Mouse (Mus musculus): ENCODE measurements at regions not wholly inside any gene's neighbourhood (a gene's known extent, or its start where the extent isn't known, plus 50 kb on each side); places are given as distances from the start of the nearest gene placed in this dataset.

DNA sequence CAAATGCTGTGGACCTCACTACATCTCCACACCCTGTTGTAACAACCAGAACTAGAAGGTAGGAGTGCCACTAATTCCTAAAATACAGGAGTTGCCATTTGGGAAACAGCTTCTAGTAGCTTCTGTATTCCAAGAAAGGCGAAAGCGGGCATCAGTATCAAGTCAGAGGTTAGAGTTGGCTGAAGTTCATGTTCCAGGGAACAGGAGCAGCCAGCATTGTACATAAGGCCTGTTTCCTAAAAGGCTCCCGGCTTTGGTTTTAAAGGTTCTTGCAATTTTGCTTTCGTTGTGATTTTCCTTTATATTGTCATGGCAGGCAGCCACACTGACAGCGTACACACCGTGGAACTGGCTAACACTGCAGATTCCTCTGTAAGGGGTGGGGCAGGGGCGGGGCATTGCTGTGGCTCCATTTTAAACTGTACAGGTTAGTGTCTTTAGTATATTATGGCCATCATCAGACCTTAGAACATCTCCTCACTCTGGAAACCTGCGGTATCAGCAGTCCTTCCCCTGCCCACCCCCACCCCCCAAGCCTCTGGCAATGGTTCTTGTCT lies 67.8 kb upstream of the Dapk1 start:
- 69% methylated on average over 8 of the region's 8 CpGs for WGBS
- ATAC-seq (no peak), DNase-seq (ENCODE audit: low spot score) (no peak)
- Histone ChIP-seq H3K4me1 (ENCODE audit: insufficient read depth, low read length) (no peaks in the 10 kb centered on the region), H3K4me3 (ENCODE audit: low read length) (no peak overlapping the region), H3K9ac (replicated peaks; ENCODE audit: low read length) (no peak overlapping the region), H3K9me3 (ENCODE audit: low read length) (no peaks in the 10 kb centered on the region), H3K27ac (no peak overlapping the region), H3K4me2 (ENCODE audit: low read depth, low read length) (no peak overlapping the region), H3K36me3 (ENCODE audit: insufficient read depth, low read length) (no peaks in the 10 kb centered on the region), H3K27me3 (ENCODE audit: insufficient read depth, low read length) (no peaks in the 10 kb centered on the region)
- TF ChIP-seq CTCF (IDR thresholded peaks at IDR 0.05; ENCODE audit: low read depth): no peak

DNA sequence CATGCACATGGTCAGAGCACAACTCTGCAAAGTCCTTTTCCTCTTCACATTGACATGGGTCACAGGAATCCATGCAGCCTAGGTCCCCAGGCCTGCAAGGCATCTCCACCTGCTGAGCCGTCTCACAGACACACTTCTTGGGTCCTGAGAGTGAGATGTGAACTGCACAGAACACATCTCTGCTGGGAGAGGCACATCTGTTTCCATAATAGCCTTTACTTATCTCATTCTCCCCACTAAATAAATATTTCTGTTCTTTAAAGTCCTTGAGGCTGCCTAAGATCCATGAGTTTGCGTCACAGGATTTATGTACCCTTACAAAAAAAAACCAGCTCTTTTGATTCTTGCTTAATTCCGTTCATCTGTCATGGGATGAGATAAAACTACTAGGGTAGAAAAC lies 67.2 kb upstream of the Dapk1 start:
- Histone ChIP-seq H3K36me3 (ENCODE audit: insufficient read depth, low read length) (no peaks in the 10 kb centered on the region), H3K9ac (replicated peaks; ENCODE audit: low read length) (no peak overlapping the region), H3K4me2 (ENCODE audit: low read depth, low read length) (no peak overlapping the region), H3K4me1 (ENCODE audit: insufficient read depth, low read length) (no peaks in the 10 kb centered on the region), H3K9me3 (ENCODE audit: low read length) (no peaks in the 10 kb centered on the region), H3K27me3 (ENCODE audit: insufficient read depth, low read length) (no peaks in the 10 kb centered on the region), H3K27ac (no peak overlapping the region), H3K4me3 (ENCODE audit: low read length) (no peak overlapping the region)
- no peak for DNase-seq (ENCODE audit: low spot score)
- WGBS: 61% methylated on average over 3 of the region's 3 CpGs
- no peak for ATAC-seq
- TF ChIP-seq CTCF (IDR thresholded peaks at IDR 0.05; ENCODE audit: low read depth): no peak

GRCm38 (mm10) chr13:60535045-60535444 lies 66.7 kb upstream of the Dapk1 start:
- H3K27me3 ChIP-seq (ENCODE audit: insufficient read depth, low read length): no peaks in the 10 kb centered on the region
- WGBS: 66% methylated on average over 7 of the region's 7 CpGs
- H3K4me2 ChIP-seq (ENCODE audit: low read depth, low read length): no peak overlapping the region
- H3K27ac ChIP-seq: no peak overlapping the region
- no peak overlapping the region for H3K9ac ChIP-seq (replicated peaks; ENCODE audit: low read length)
- no peaks in the 10 kb centered on the region for H3K9me3 ChIP-seq (ENCODE audit: low read length)
- no peaks in the 10 kb centered on the region for H3K36me3 ChIP-seq (ENCODE audit: insufficient read depth, low read length)
- ATAC-seq (no peak), DNase-seq (ENCODE audit: low spot score) (no peak)
- no peaks in the 10 kb centered on the region for H3K4me1 ChIP-seq (ENCODE audit: insufficient read depth, low read length)
- TF ChIP-seq CTCF (IDR thresholded peaks at IDR 0.05; ENCODE audit: low read depth): no peak
- H3K4me3 ChIP-seq (ENCODE audit: low read length): no peak overlapping the region

DNA sequence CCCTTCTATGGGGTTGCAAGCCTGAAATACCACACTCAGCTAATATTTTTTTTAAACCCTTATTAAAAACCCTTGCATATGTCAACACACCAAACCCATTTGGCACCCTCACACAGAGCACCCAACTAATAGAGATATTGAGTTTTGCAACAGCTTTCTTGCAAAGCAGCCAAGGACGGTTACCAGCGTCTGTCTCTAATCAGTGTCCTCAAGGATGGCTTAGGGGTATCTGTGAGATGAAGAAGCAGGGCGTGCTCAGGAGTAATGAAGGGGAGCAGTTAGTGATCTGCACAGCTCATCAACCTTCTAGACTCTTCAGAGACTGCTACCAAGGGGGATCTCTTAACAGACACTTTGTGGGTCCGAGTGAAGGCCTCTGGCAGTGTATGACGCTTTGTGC lies 65.0 kb upstream of the Dapk1 start:
- Histone ChIP-seq H3K36me3 (ENCODE audit: insufficient read depth, low read length) (no peaks in the 10 kb centered on the region), H3K4me1 (ENCODE audit: insufficient read depth, low read length) (no peaks in the 10 kb centered on the region), H3K27me3 (ENCODE audit: insufficient read depth, low read length) (no peaks in the 10 kb centered on the region), H3K27ac (no peak overlapping the region), H3K9ac (replicated peaks; ENCODE audit: low read length) (no peak overlapping the region), H3K9me3 (ENCODE audit: low read length) (no peaks in the 10 kb centered on the region), H3K4me2 (ENCODE audit: low read depth, low read length) (no peak overlapping the region), H3K4me3 (ENCODE audit: low read length) (no peak overlapping the region)
- no peak for ATAC-seq
- 85% methylated on average over 5 of the region's 5 CpGs for WGBS
- no peak for TF ChIP-seq CTCF (IDR thresholded peaks at IDR 0.05; ENCODE audit: low read depth)
- DNase-seq (ENCODE audit: low spot score): no peak

DNA sequence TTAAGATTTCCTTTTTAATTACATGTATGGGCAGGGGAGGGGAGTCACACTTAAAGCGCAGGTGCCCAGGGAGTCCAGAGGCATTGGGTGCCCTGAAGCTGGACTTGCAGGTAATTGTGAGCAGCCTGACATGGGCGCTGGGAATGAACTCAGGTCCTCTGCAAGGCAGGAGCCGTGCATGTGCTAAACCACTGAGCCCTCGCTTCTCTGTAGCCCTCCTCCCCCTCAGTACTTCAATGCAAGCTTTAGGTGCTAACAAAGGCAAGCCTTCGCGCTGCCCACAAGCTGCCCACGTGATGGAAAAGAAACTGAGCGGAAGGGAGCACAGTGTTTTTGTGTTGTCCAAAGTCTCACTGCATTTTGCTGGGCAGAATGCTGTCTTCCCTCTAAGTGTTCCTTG lies 63.6 kb upstream of the Dapk1 start:
- H3K27me3 ChIP-seq (ENCODE audit: insufficient read depth, low read length): no peaks in the 10 kb centered on the region
- H3K36me3 ChIP-seq (ENCODE audit: insufficient read depth, low read length): no peaks in the 10 kb centered on the region
- H3K9ac ChIP-seq (replicated peaks; ENCODE audit: low read length): no peak overlapping the region
- DNase-seq (ENCODE audit: low spot score) (no peak), ATAC-seq (no peak)
- no peak for TF ChIP-seq CTCF (IDR thresholded peaks at IDR 0.05; ENCODE audit: low read depth)
- no peak overlapping the region for H3K27ac ChIP-seq
- no peak overlapping the region for H3K4me2 ChIP-seq (ENCODE audit: low read depth, low read length)
- H3K4me3 ChIP-seq (ENCODE audit: low read length): no peak overlapping the region
- WGBS: 39% methylated on average over 8 of the region's 8 CpGs
- H3K9me3 ChIP-seq (ENCODE audit: low read length): no peaks in the 10 kb centered on the region
- H3K4me1 ChIP-seq (ENCODE audit: insufficient read depth, low read length): no peaks in the 10 kb centered on the region

- Histone ChIP-seq H3K4me3 (ENCODE audit: low read length) (no peak overlapping the region), H3K9me3 (ENCODE audit: low read length) (no peaks in the 10 kb centered on the region), H3K4me1 (ENCODE audit: insufficient read depth, low read length) (0 out of 2 replicates have a peak, but pooled peaks cover 2% of the 10 kb centered on the region), H3K4me2 (ENCODE audit: low read depth, low read length) (no peak overlapping the region), H3K27me3 (ENCODE audit: insufficient read depth, low read length) (no peaks in the 10 kb centered on the region), H3K36me3 (ENCODE audit: insufficient read depth, low read length) (no peaks in the 10 kb centered on the region), H3K9ac (replicated peaks; ENCODE audit: low read length) (no peak overlapping the region), H3K27ac (no peak overlapping the region)
- DNase-seq (ENCODE audit: low spot score) (no peak), ATAC-seq (no peak)
- TF ChIP-seq CTCF (IDR thresholded peaks at IDR 0.05; ENCODE audit: low read depth): no peak
- WGBS: 91% methylated on average over 5 of the region's 5 CpGs
These were observed 60.6 kb upstream of the Dapk1 start for GRCm38 (mm10) chr13:60541165-60541564.

- no peaks in the 10 kb centered on the region for H3K27me3 ChIP-seq (ENCODE audit: insufficient read depth, low read length)
- WGBS: 90% methylated on average over 3 of the region's 3 CpGs
- H3K9ac ChIP-seq (replicated peaks; ENCODE audit: low read length): no peak overlapping the region
- H3K4me3 ChIP-seq (ENCODE audit: low read length): no peak overlapping the region
- 0 out of 2 replicates have a peak, but pooled peaks cover 3% of the 10 kb centered on the region for H3K4me1 ChIP-seq (ENCODE audit: insufficient read depth, low read length)
- H3K9me3 ChIP-seq (ENCODE audit: low read length): no peaks in the 10 kb centered on the region
- H3K27ac ChIP-seq: no peak overlapping the region
- no peak for DNase-seq (ENCODE audit: low spot score)
- TF ChIP-seq CTCF (IDR thresholded peaks at IDR 0.05; ENCODE audit: low read depth): no peak
- no peak overlapping the region for H3K4me2 ChIP-seq (ENCODE audit: low read depth, low read length)
- no peak for ATAC-seq
- H3K36me3 ChIP-seq (ENCODE audit: insufficient read depth, low read length): no peaks in the 10 kb centered on the region
These were observed 57.4 kb upstream of the Dapk1 start for GRCm38 (mm10) chr13:60544363-60544762.

All from hindbrain, postnatal 0 days (tissue).